Mouse (Mus musculus) testis, postnatal 14 days (tissue): ENCODE measurements around the gene Gm42715.
"Not testable (repeated sequence)": the region's sequence is repeated elsewhere in the genome, so short reads cannot be mapped to it uniquely, and the experiment has no call there.

ENCODE experiments used
- DNase-seq: peaks from one replicate; pipeline ENCODE4 v3.0.0; 2021; ENCODE audit warnings: low spot score

The Gm42715 gene

GRCm38 (mm10) chr7:127519284-127519683, at the start of gene Gm42715:
Gm42715 (plus strand) TSS chr7:127519584.
- no peak for DNase-seq

GRCm38 (mm10) chr7:127470011-127470715, 49.2 kb upstream of the Gm42715 start:
- no peak for DNase-seq

GRCm38 (mm10) chr7:127470743-127471645, 48.4 kb upstream of the Gm42715 start:
- peak; percentile 91 for DNase-seq

GRCm38 (mm10) chr7:127471646-127472010, 47.8 kb upstream of the Gm42715 start:
- peak; percentile 72 for DNase-seq

GRCm38 (mm10) chr7:127472060-127472459, 47.3 kb upstream of the Gm42715 start:
- DNase-seq, result no peak

GRCm38 (mm10) chr7:127473705-127474104, 45.7 kb upstream of the Gm42715 start:
- DNase-seq, result no peak

GRCm38 (mm10) chr7:127474378-127475070, 44.9 kb upstream of the Gm42715 start:
- no peak for DNase-seq

- no peak for DNase-seq
Measured at GRCm38 (mm10) chr7:127475186-127475740, 44.1 kb upstream of the Gm42715 start.

- DNase-seq, result peak; percentile 51
Measured at GRCm38 (mm10) chr7:127476336-127476735, 43.0 kb upstream of the Gm42715 start.

GRCm38 (mm10) chr7:127476855-127477254, 42.5 kb upstream of the Gm42715 start:
- DNase-seq, result no peak

- DNase-seq, result peak; percentile 99
Measured at GRCm38 (mm10) chr7:127477687-127478634, 41.4 kb upstream of the Gm42715 start.

GRCm38 (mm10) chr7:127478635-127479317, 40.6 kb upstream of the Gm42715 start, which contains the start of gene Fbrs:
Fbrs (plus strand) TSS chr7:127479199.
- DNase-seq, result peak; percentile 98

GRCm38 (mm10) chr7:127479318-127480225, 39.8 kb upstream of the Gm42715 start:
- no peak for DNase-seq

GRCm38 (mm10) chr7:127480321-127480720, 39.1 kb upstream of the Gm42715 start:
- no peak for DNase-seq

GRCm38 (mm10) chr7:127485416-127485815, 34.0 kb upstream of the Gm42715 start:
- DNase-seq, result no peak

GRCm38 (mm10) chr7:127488364-127488763, 31.0 kb upstream of the Gm42715 start:
- DNase-seq, result not testable (repeated sequence)

GRCm38 (mm10) chr7:127489982-127490381, 29.4 kb upstream of the Gm42715 start:
- DNase-seq, result no peak

GRCm38 (mm10) chr7:127491846-127492245, 27.5 kb upstream of the Gm42715 start:
- no peak for DNase-seq

GRCm38 (mm10) chr7:127494648-127495047, 24.7 kb upstream of the Gm42715 start:
- DNase-seq, result no peak
